Mouse (Mus musculus): ENCODE results near the gene Peli1. TPM values are rescaled to one million over a fixed set of nuclear protein-coding genes. Genes with fewer than 3 reads are reported as not detected.

The Peli1 gene
- total and polyA plus RNA-seq, 2 experiments from 2014 or later: 38.1 to 46.5 TPM

- WGBS: 87% methylated on average over 4 of the region's 4 CpGs
- Histone ChIP-seq H3K9me3 (ENCODE audit: low read length) (no peaks in the 10 kb centered on the region), H3K4me3 (ENCODE audit: low read length) (no peak overlapping the region), H3K36me3 (ENCODE audit: insufficient read depth, low read length) (no peaks in the 10 kb centered on the region), H3K27me3 (ENCODE audit: insufficient read depth, low read length) (no peaks in the 10 kb centered on the region), H3K4me2 (ENCODE audit: low read depth, low read length) (no peak overlapping the region), H3K9ac (replicated peaks; ENCODE audit: low read length) (no peak overlapping the region), H3K4me1 (ENCODE audit: insufficient read depth, low read length) (no peaks in the 10 kb centered on the region), H3K27ac (no peak overlapping the region)
- no peak for TF ChIP-seq CTCF (IDR thresholded peaks at IDR 0.05; ENCODE audit: low read depth)
- no peak for DNase-seq (ENCODE audit: low spot score)
- ATAC-seq: no peak
Measured at GRCm38 (mm10) chr11:21101286-21101685, 10.2 kb downstream of the Peli1 start.

- H3K4me2 ChIP-seq (ENCODE audit: low read depth, low read length): no peak overlapping the region
- ATAC-seq (no peak), DNase-seq (ENCODE audit: low spot score) (no peak)
- no peaks in the 10 kb centered on the region for H3K9me3 ChIP-seq (ENCODE audit: low read length)
- H3K4me1 ChIP-seq (ENCODE audit: insufficient read depth, low read length): no peaks in the 10 kb centered on the region
- H3K4me3 ChIP-seq (ENCODE audit: low read length): no peak overlapping the region
- no peaks in the 10 kb centered on the region for H3K36me3 ChIP-seq (ENCODE audit: insufficient read depth, low read length)
- H3K9ac ChIP-seq (replicated peaks; ENCODE audit: low read length): no peak overlapping the region
- no peak overlapping the region for H3K27ac ChIP-seq
- WGBS: 91% methylated on average over 6 of the region's 6 CpGs
- H3K27me3 ChIP-seq (ENCODE audit: insufficient read depth, low read length): no peaks in the 10 kb centered on the region
- no peak for TF ChIP-seq CTCF (IDR thresholded peaks at IDR 0.05; ENCODE audit: low read depth)
Measured at GRCm38 (mm10) chr11:21102273-21103005, 11.3 kb downstream of the Peli1 start.

- Histone ChIP-seq H3K4me2 (ENCODE audit: low read depth, low read length) (no peak overlapping the region), H3K4me1 (ENCODE audit: insufficient read depth, low read length) (no peaks in the 10 kb centered on the region), H3K27ac (no peak overlapping the region), H3K9ac (replicated peaks; ENCODE audit: low read length) (no peak overlapping the region), H3K36me3 (ENCODE audit: insufficient read depth, low read length) (no peaks in the 10 kb centered on the region), H3K9me3 (ENCODE audit: low read length) (no peaks in the 10 kb centered on the region), H3K4me3 (ENCODE audit: low read length) (no peak overlapping the region), H3K27me3 (ENCODE audit: insufficient read depth, low read length) (no peaks in the 10 kb centered on the region)
- DNase-seq (ENCODE audit: low spot score) (no peak), ATAC-seq (no peak)
- WGBS: 89% methylated on average over 2 of the region's 2 CpGs
- no peak for TF ChIP-seq CTCF (IDR thresholded peaks at IDR 0.05; ENCODE audit: low read depth)
Measured at GRCm38 (mm10) chr11:21103186-21103585, 12.1 kb downstream of the Peli1 start.

GRCm38 (mm10) chr11:21105393-21105792, 14.3 kb downstream of the Peli1 start:
- H3K4me1 ChIP-seq (ENCODE audit: insufficient read depth, low read length): no peaks in the 10 kb centered on the region
- no peak overlapping the region for H3K9ac ChIP-seq (replicated peaks; ENCODE audit: low read length)
- no peak for ATAC-seq

GRCm38 (mm10) chr11:21107120-21107519, 16.0 kb downstream of the Peli1 start:
- no peak overlapping the region for H3K27ac ChIP-seq
- no peak overlapping the region for H3K4me2 ChIP-seq (ENCODE audit: low read depth, low read length)
- no peaks in the 10 kb centered on the region for H3K36me3 ChIP-seq (ENCODE audit: insufficient read depth, low read length)
- no peak overlapping the region for H3K4me3 ChIP-seq (ENCODE audit: low read length)
- 100% methylated on average over 1 of the region's 1 CpGs for WGBS
- ATAC-seq: no peak
- no peaks in the 10 kb centered on the region for H3K27me3 ChIP-seq (ENCODE audit: insufficient read depth, low read length)
- TF ChIP-seq CTCF (IDR thresholded peaks at IDR 0.05; ENCODE audit: low read depth): no peak
- no peaks in the 10 kb centered on the region for H3K4me1 ChIP-seq (ENCODE audit: insufficient read depth, low read length)
- no peak overlapping the region for H3K9ac ChIP-seq (replicated peaks; ENCODE audit: low read length)
- DNase-seq (ENCODE audit: low spot score): no peak
- no peaks in the 10 kb centered on the region for H3K9me3 ChIP-seq (ENCODE audit: low read length)

More at GRCm38 (mm10) chr11:21105393-21105792, 14.3 kb downstream of the Peli1 start:
- no peak overlapping the region for H3K27ac ChIP-seq
- DNase-seq (ENCODE audit: low spot score): no peak
- no peaks in the 10 kb centered on the region for H3K9me3 ChIP-seq (ENCODE audit: low read length)
- no peaks in the 10 kb centered on the region for H3K27me3 ChIP-seq (ENCODE audit: insufficient read depth, low read length)
- H3K4me2 ChIP-seq (ENCODE audit: low read depth, low read length): no peak overlapping the region
- no peaks in the 10 kb centered on the region for H3K36me3 ChIP-seq (ENCODE audit: insufficient read depth, low read length)
- H3K4me3 ChIP-seq (ENCODE audit: low read length): no peak overlapping the region
- TF ChIP-seq CTCF (IDR thresholded peaks at IDR 0.05; ENCODE audit: low read depth): no peak
- WGBS: 100% methylated on average over 1 of the region's 1 CpGs

- no peak overlapping the region for H3K4me2 ChIP-seq (ENCODE audit: low read depth, low read length)
- H3K27ac ChIP-seq: no peak overlapping the region
- WGBS: 91% methylated on average over 2 of the region's 2 CpGs
- H3K4me1 ChIP-seq (ENCODE audit: insufficient read depth, low read length): no peaks in the 10 kb centered on the region
- DNase-seq (ENCODE audit: low spot score) (no peak), ATAC-seq (no peak)
- H3K27me3 ChIP-seq (ENCODE audit: insufficient read depth, low read length): no peaks in the 10 kb centered on the region
- no peak overlapping the region for H3K9ac ChIP-seq (replicated peaks; ENCODE audit: low read length)
- no peak overlapping the region for H3K4me3 ChIP-seq (ENCODE audit: low read length)
- no peak for TF ChIP-seq CTCF (IDR thresholded peaks at IDR 0.05; ENCODE audit: low read depth)
- no peaks in the 10 kb centered on the region for H3K36me3 ChIP-seq (ENCODE audit: insufficient read depth, low read length)
- no peaks in the 10 kb centered on the region for H3K9me3 ChIP-seq (ENCODE audit: low read length)
Measured at GRCm38 (mm10) chr11:21109279-21109678, 18.2 kb downstream of the Peli1 start.

- DNase-seq (ENCODE audit: low spot score): no peak
- Histone ChIP-seq H3K4me3 (ENCODE audit: low read length) (no peak overlapping the region), H3K27ac (no peak overlapping the region), H3K9me3 (ENCODE audit: low read length) (no peaks in the 10 kb centered on the region), H3K4me1 (ENCODE audit: insufficient read depth, low read length) (no peaks in the 10 kb centered on the region), H3K4me2 (ENCODE audit: low read depth, low read length) (no peak overlapping the region), H3K9ac (replicated peaks; ENCODE audit: low read length) (no peak overlapping the region), H3K27me3 (ENCODE audit: insufficient read depth, low read length) (no peaks in the 10 kb centered on the region), H3K36me3 (ENCODE audit: insufficient read depth, low read length) (no peaks in the 10 kb centered on the region)
- no peak for TF ChIP-seq CTCF (IDR thresholded peaks at IDR 0.05; ENCODE audit: low read depth)
- ATAC-seq: no peak
- 79% methylated on average over 2 of the region's 2 CpGs for WGBS
Measured at GRCm38 (mm10) chr11:21114516-21114915, 23.4 kb downstream of the Peli1 start.
